Mouse (Mus musculus) cortical plate, adult 2 months (tissue): ENCODE measurements around the gene Pacsin2.

ENCODE experiments used
- CTCF ChIP-seq: fragments of 200-500 bp; IDR thresholded peaks from 2 replicates; pipeline ENCODE4 v1.5.1; 2011; ENCODE audit warnings: mild to moderate bottlenecking, control low read depth, low read length; ENCODE audit not compliant: insufficient read depth; ENCODE audit errors: extremely low read depth
- POLR2A ChIP-seq: fragments of 200-500 bp; IDR thresholded peaks from 2 replicates; pipeline ENCODE4 v1.6.1; 2011; ENCODE audit warnings: mild to moderate bottlenecking, low read length, control low read depth; ENCODE audit not compliant: insufficient read depth; ENCODE audit errors: extremely low read depth

DNA sequence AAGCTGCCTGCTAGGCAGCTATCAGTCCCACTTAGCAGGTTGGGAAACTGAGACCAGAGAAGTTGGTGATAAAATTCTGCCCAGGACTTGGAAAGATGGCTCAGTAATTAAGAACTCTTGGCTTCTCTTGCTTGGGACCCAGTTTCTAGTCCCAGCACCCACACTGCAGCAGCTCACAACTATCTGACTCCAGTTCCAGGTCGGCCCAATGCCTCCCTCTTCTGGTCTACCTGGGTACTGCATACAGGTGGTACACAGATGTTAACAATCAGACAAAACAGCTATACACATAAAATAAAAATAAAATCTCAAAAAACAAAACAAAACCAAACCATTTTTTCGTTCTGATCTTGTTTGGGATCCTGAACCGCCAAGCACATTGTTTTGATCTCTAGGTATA lies 35.9 kb upstream of the Pacsin2 start:
- TF ChIP-seq CTCF (peak; percentile 48), POLR2A (no peak)
